Mouse (Mus musculus): ENCODE data around the gene Gm20388. TPM values are rescaled to one million over a fixed set of nuclear protein-coding genes. Genes with fewer than 3 reads are reported as not detected.
A peak's percentile ranks its signal among the peaks of the same experiment; 100 is the strongest.

Gm20388 gene
- total RNA-seq, 1 experiment from 2014 or later, result 3.6 TPM

DNA sequence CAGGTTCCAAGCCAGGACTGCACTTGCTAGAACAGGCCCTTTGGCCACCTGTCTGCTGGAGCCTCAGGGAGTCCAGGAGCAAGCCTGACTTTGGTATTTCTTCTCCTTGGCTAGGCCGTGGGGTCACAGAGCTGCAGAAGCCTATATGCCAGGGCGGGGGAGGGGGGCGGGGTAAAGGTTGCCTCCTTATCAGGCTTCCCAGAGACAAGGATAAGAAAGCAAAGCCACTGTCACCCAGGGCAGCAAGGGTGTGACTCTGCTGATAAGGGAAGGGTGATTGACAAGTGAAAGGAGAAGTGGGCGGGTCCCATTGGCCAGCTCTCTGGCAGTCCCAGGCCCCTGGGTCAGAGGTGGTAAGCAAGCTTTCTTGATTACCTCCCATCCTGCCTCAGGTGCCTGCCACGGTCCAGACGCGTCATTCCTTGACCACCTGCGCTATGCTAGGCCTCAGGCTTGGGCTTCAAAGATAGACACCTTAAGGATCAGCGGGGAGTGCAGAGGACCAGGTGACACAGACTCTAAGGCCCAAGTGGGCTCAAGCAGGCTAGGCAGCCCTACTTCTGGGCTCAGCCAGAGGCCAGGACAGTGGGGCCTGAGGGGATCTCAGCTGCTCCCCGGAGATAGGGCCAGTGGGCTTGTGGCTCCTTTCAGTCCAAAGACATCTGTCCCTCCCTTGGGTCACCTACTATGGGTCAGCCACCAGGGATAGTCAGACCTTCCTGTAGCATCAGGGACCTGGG, 565.0 kb downstream of the Gm20388 start:
- DNase-seq, result no peak

GRCm38 (mm10) chr8:120476711-120477575, 566.3 kb downstream of the Gm20388 start:
- DNase-seq, result no peak

GRCm38 (mm10) chr8:120478754-120479153, 568.1 kb downstream of the Gm20388 start:
- no peak for DNase-seq

DNA sequence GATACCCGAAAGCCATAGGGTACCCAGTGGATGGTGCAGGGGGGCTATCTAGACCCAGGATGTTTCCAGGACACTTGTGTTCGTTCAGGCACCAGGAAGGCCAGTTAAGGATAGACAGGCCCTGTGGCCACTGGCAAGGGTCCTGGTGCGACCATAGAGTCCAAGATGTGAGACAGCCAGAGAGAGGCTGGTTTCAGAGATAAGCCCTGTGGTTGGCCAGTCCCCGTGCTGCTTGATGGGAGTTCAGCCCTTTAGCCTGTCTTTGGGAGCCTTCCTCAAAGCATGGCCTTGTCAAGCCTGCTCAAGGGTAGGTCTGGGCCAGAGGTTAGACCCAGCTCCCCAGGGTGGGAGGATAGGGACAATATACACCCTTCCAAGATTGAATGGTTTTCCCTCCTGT, 569.0 kb downstream of the Gm20388 start:
- no peak for DNase-seq

DNA sequence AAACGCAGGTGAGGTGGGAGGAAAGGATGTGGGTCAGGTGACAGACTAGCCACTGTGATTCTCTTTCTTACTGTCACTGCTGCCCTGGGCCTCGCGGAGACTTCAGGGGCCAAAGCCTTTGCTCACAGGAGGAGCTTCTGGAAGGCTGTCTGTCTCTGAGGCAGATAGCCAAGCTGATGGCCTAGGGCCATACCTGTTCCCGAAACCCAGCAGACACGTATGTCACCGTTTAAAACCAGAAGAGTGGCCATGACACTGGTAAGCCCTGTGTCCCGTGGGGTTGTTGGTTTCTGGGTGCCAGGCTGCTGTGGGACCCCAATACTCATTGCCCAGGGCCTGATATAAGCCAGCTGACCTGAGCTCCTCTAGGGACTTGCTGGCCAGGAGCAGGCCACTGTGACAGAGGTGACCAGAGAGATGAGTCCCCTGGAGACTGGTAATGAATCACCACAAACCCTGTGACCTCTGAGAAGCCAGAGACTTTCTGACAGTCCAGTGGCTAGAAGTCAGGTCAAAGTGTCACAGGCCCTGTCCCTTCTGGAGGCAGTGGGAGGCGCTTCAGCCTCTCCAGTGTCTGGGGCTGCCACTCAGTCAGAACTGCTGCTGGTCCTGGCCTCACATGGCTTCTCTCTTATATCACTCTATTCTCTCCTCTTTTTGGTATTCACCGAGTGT, 571.5 kb downstream of the Gm20388 start:
- no peak for DNase-seq

- no peak for DNase-seq
These were observed 573.8 kb downstream of the Gm20388 start for GRCm38 (mm10) chr8:120484460-120484859.

DNA sequence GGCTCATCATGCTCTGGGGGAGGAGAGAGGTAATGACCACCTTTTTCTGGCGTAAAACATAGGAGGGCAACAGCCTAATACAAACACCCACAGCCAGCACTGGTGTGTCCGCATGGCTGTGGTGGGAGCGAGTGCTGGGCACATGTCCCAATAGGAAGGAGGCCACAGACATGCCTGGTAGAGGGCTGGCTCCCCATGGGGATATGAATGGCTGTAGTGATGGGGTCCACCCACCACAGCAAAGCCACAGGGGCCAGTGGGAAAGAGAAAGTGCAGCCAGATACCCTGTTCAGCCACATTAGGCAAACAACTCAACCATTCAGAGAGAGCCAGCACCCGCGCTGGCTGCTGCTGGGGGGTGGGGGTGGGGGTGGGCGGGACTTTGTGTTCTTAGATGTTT, 574.5 kb downstream of the Gm20388 start:
- no peak for DNase-seq

DNA sequence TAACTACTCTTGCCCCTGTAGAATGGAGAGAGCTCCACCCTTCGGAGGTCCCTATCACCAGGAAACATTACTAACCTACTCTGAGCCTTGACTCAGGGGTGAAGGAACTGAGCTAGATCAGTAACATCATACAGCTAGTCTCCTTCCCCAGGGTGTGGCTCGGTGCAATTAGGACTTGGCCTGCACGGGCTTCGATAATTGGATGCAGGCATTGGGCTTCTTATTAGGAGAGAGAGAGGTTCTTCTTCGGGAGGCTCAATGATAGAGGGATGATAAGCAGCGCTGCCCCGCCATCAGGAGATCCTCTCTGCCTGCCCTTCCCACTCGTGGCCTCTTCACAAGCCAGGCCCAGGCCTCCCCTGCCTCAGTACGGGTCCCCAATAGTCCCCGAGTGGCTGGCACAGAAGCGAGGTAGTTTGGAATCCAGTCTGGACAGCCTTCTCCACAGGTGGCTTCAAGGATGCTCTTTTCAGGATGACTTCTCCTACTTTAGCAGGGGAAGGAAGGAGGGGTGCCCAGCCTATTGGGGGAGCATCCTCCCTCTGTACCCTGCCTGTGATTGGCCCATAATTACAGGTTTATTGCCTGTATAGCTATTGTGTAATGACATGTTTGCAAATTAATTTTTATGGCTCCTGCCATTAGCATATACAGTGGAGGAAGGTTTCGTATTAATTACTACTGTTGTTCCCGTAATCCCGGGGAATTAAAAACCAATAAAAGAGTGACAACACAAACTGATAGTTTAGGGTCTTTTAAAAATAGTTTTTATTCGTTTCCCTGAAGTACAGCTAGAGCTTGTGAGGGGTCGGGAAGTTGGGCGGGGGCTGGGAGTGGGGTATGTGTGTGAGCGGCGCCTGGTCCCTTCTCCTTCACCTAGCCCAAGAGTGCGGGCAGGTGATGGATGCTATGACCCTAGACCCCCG, 575.2 kb downstream of the Gm20388 start:
- DNase-seq, result no peak

DNA sequence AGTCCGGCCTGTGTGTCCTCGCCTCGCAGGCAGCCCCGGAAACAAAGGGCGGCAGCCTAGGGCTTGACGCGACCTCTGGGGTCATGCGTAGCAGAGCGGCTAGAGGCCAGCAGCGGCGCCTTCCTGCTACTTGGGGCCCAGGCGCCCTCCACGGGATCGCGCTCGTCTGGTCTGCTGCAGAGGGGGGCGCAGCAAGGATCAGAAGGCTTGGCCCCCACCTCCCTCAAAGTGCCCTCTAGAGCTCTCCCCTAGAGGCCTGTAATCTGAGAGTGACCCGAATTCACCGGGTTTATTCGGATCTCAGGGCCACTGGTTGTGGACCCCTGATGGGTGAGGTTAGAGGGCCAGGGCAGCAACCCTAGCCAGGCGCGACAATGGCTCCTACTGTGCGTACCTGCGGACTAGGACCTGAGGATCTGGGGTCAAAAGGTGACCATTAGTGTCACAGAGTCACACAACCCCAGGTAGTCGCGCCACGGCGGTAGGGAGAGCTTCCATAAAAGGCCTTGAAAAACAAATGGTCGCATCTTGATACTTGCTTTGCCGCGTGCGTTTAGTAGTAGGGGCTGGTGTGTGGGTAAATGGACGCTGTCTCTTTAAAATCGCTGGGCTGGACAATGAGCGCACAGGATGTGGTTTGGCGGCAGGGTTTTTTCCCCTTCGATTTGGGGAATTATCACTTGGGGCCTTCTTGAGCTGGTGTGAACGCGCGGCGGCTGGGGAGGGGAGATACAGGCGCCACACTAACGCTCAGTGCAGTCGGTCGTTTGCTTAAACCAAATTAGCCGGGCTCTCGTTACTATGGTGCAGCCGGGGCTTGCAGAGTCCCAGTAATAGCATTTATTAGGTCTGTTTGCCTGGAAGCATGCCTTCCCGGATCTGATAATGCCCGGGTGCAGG, 576.1 kb downstream of the Gm20388 start:
- peak; percentile 43 for DNase-seq

DNA sequence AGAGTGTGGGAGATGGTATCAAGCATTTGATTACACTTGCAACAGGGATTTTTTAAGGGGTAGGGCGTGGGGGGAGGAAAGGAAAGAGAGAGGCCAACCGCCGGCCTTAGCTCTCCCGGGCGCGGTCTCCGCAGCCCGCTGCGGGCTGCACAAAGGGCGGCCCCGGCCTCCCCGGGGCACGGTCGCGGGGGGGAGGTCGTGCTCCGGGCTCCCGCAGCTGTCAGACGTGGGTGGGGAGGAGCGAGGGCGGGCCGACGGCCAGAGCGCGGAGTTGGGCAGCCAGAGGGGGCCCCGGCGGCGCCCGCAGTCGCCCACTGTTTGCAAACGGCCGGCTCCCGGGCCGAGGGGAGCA, 576.7 kb downstream of the Gm20388 start:
- DNase-seq, result peak; percentile 65

DNA sequence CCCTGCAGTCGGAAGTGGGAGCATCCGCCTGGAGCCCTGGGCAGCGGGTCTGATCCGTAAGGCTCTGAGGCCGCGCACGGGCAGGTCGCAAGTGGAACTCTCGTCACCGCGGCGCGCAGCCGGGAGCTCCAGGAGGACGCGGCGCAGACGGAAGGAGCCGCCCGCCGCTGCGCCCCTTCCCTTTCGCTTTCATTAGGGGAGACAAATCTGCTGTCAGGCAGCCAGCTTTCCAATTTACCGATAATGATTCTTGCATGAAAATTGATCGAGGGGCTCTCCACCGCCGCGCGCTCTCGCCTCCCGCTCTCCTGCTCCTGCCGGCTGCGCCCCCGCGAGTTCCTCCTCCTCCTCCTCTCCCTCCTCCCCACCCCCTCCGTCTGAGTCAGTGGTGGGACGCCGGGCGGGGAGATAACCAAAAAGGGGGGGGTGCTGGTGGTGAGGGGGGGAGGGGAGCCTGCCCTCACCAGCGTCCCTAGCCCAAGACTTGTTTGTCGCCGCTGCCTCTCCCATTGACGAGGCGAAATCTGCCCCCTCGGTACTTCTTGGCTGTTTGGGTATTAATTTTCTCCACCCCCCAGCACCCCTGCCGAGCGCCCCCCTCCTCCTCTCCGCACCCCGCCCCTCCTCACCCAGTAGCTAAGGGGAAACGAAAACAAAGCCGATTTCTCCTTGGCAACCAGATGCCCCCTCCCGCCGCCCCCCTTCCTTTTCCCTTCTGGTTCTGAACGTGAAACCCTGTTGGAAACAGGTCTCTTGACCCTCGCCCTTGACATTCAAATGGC, 577.3 kb downstream of the Gm20388 start:
- DNase-seq, result peak; percentile 75

DNA sequence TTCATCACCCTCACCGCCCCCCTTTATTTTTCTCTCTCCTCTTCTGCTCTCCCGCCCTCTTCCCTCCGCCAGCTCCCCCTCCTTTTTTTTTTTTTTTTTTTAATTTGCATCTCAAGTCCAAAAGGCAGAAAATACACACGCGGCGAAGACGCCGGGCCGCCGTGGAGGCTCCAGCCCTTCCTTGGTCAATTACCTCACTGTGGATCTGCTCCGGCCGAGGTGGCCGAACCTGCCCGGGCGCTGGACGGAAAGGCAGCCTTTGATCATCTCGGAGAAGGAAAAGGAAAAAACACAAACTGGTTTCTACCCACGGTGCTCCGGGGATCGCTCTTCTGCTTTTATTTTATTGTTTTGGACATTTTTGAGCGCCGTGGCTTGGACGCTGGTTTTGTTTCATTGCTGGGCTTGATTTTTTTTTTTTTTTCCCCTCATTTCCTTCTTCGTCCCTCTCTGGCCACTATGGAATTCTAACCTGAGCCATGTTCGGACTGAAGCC, 578.0 kb downstream of the Gm20388 start:
- DNase-seq, result no peak

DNA sequence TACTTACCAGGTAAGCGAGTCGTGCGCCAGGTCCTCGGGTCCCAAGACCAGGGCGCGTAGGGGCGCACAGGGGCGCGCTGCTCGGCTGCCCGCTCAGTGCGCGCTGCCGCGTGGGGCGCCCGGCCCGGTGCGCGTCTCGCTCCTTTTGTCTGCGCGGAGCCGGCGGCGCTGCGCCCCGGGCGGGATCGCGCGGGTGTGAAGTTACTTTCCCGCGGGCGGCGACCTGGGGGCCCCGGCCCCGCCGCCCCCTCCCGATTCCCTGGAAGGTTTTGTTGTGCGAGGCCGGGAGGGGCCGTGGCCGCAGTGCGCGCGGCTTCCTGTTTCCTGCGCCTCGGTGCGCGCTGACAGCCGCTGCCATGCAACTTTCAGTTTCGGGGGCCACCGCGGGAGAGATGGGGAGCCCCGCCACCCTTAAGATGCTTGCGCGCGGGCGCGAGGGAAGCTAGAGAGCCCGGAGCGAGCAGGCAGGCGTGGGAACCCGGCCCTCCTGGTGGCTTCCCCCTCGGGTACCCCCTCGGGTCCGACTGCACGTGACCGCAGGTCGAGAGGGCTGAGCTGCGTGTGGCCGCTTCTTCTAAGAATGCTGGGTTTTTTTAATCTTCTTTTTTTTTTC, 578.6 kb downstream of the Gm20388 start:
- DNase-seq, result peak; percentile 60

- no peak for DNase-seq
These were observed 579.2 kb downstream of the Gm20388 start for GRCm38 (mm10) chr8:120489771-120490281.

GRCm38 (mm10) chr8:120490354-120491141, 579.9 kb downstream of the Gm20388 start:
- no peak for DNase-seq

- DNase-seq, result no peak
These were observed 580.6 kb downstream of the Gm20388 start for GRCm38 (mm10) chr8:120491166-120491793.

DNA sequence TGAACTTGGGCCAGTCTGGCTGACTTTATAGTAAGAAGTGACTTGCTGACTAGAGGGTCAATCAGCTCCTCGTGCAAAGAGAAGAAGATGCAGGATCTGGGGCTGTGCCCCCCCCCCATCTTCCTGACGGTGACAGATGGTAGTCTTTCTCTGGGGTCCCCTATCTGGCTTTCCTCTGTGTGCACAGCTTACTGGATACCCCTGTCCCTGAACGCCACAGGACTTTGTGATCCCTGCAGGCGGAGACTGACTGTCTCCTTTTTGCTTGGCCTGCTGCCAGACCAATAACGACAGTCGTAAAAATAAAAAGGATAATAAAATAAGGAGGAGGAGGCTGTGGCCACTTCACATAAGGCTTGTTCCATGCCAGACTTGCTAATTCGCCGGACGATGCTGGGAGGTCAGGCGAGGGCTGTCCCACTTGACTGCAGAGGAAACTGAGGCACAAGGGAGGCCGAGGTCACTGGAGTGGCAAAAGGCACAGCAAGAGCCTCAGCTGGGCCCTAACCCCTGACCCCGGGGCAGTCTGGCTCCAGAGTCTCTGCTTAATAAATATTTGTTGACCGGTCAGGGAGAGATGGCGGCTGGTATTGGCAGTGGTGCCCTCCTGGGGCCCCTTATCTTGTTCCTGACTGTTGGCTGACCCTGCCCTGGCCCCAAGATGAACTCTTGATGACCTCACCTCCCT, 581.7 kb downstream of the Gm20388 start:
- DNase-seq, result no peak
